Mouse (Mus musculus): ENCODE measurements around the gene Hjurp.

GRCm38 (mm10) chr1:88230981-88231802, 46.2 kb downstream of the Hjurp start:
- TF ChIP-seq CTCF (conservative IDR thresholded peaks at IDR 0.05; ENCODE audit: insufficient read depth, insufficient read length, low read depth, low read length) (no peak), POLR2A (IDR thresholded peaks at IDR 0.05; ENCODE audit: low read depth, low read length) (no peak)

Measured in kidney, adult 2 months (tissue).